Mouse (Mus musculus) neural tube, embryonic 13.5 days (tissue): ENCODE data around the gene Trim75. TPM values are rescaled to one million over a fixed set of nuclear protein-coding genes. Genes with fewer than 3 reads are reported as not detected.

Source experiments
- ATAC-seq: fragments of 200-750 bp; cut with Nextera tagmentation; 2 replicates; pipeline ENCODE4 v1.8.0; 2017; ENCODE audit warnings: low read depth, mild to moderate bottlenecking, moderate TSS enrichment, moderate library complexity
- H3K27ac ChIP-seq: fragments of 300-500 bp; sonication (generic); replicated peaks from 2 replicates; pipeline ENCODE4 v1.5.1; 2015; ENCODE audit warnings: moderate library complexity, mild to moderate bottlenecking, inconsistent platforms
- H3K27me3 ChIP-seq: fragments of 300-500 bp; sonication (generic); 2 replicates; pipeline ENCODE4 v1.6.1; 2015; ENCODE audit warnings: mild to moderate bottlenecking, inconsistent platforms
- H3K36me3 ChIP-seq: fragments of 300-500 bp; sonication (generic); 2 replicates; pipeline ENCODE4 v1.6.1; 2015; ENCODE audit warnings: mild to moderate bottlenecking, inconsistent platforms
- H3K4me1 ChIP-seq: fragments of 300-500 bp; sonication (generic); replicated peaks from 2 replicates; pipeline ENCODE4 v1.6.1; 2015; ENCODE audit warnings: inconsistent platforms
- H3K4me2 ChIP-seq: fragments of 300-500 bp; sonication (generic); 2 replicates; pipeline ENCODE4 v1.6.1; 2015; ENCODE audit warnings: inconsistent platforms, mild to moderate bottlenecking, moderate library complexity
- H3K4me3 ChIP-seq: fragments of 300-500 bp; sonication (generic); 2 replicates; pipeline ENCODE4 v1.5.1; 2015; ENCODE audit warnings: mild to moderate bottlenecking, inconsistent platforms
- H3K9ac ChIP-seq: fragments of 300-500 bp; sonication (generic); 2 replicates; pipeline ENCODE4 v1.6.1; 2015; ENCODE audit warnings: moderate library complexity, mild to moderate bottlenecking, inconsistent platforms
- H3K9me3 ChIP-seq: fragments of 300-500 bp; sonication (generic); 2 replicates; pipeline ENCODE4 v1.6.1; 2016; ENCODE audit warnings: inconsistent platforms
- WGBS: fragments of 180-500 bp; shearing (Covaris S2); methylation state at CpG from one replicate; pipeline ENCODE4 v1.1.7; 2015; 5-methylcytosine and 5-hydroxymethylcytosine counted together
- polyA plus RNA-seq: library from polyadenylated mRNA; unstranded; fragments of >200 nt; fragmentation: Nextera tagmentation; extraction: Ambion mirVana; gene quantifications from 2 replicates; pipeline ENCODE4 v1.2.1, GENCODE M21; 2015

Trim75 gene
- polyA plus RNA-seq, 1 experiment from 2014 or later, result 0.11 TPM

DNA sequence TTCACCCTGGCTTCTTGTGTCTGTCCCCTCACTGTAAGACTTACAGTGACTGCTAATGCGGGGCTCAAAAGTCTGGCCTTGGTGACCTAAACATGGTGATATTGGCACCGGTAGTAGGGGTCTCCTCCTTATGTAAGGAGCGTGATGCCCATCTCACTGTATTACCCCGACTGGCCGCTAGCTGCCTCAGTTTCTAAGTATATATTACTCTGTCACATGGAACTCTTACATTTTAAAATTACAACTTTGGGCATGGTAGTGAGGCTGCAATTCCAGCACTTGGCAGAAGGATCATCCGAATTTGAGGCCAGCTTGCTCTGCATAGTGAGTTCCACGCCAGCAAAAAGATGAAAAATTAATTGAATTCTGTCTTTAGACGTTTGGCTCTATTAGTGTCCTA, 46.6 kb downstream of the Trim75 start:
- Histone ChIP-seq H3K27me3 (peaks cover 10% of the 10 kb centered on the region; the same call in 1 of the 2 replicates), H3K4me3 (no peak overlapping the region), H3K4me2 (no peak overlapping the region), H3K9ac (no peak overlapping the region), H3K9me3 (no peaks in the 10 kb centered on the region), H3K27ac (no peak overlapping the region), H3K4me1 (peaks cover 11% of the 10 kb centered on the region), H3K36me3 (no peaks in the 10 kb centered on the region)
- ATAC-seq, result 0 out of 2 replicates have a peak, but pooled peaks have one; percentile 9
- 77% methylated on average over 8 of the region's 8 CpGs for WGBS

GRCm38 (mm10) chr8:64934997-64935396, 52.6 kb downstream of the Trim75 start:
- Histone ChIP-seq H3K27ac (no peak overlapping the region), H3K27me3 (no peaks in the 10 kb centered on the region), H3K4me1 (no peaks in the 10 kb centered on the region), H3K4me2 (no peak overlapping the region), H3K9ac (no peak overlapping the region), H3K9me3 (no peaks in the 10 kb centered on the region), H3K36me3 (no peaks in the 10 kb centered on the region), H3K4me3 (no peak overlapping the region)
- WGBS, result 78% methylated on average over 3 of the region's 3 CpGs
- ATAC-seq, result no peak

Other genes with a start within 250 kb of the Trim75 start
- 32.3 and 32.8 TPM in 2 replicates for gene Klhl2, start 137.8 kb downstream of the Trim75 start, polyA plus RNA-seq
- gene Tmem192, start 40.6 kb downstream of the Trim75 start, polyA plus RNA-seq, result 28.8 and 29.0 TPM in 2 replicates
- not detected in 2 replicates for gene Trim61, start 30.7 kb upstream of the Trim75 start, polyA plus RNA-seq
- gene Trim60, start 30.8 kb upstream of the Trim75 start, polyA plus RNA-seq, result not detected in 2 replicates
- 5.7 and 5.8 TPM in 2 replicates for gene Apela, start 49.5 kb upstream of the Trim75 start, polyA plus RNA-seq
- not detected in 2 replicates for gene Gm10663, start 87.2 kb upstream of the Trim75 start, polyA plus RNA-seq
- gene BC030870, start 141.7 kb upstream of the Trim75 start, polyA plus RNA-seq, result not detected in 2 replicates